Mouse (Mus musculus) layer of hippocampus, postnatal 10 days (tissue): ENCODE measurements around the gene Olfr96. TPM values are rescaled to one million over a fixed set of nuclear protein-coding genes. Genes with fewer than 3 reads are reported as not detected.
"Not testable (repeated sequence)": the region's sequence is repeated elsewhere in the genome, so short reads cannot be mapped to it uniquely, and the experiment has no call there.

Experiments
- DNase-seq, 2 experiments: peaks; one replicate each; pipeline ENCODE4 v3.0.0; 2021; ENCODE audit warnings: low spot score in 2 of 2
- long read RNA-seq: library from polyadenylated mRNA; stranded (forward); transcript quantifications from one replicate; pipeline ENCODE4 v2.0.0, GENCODE M21; 2023
- total RNA-seq, 2 experiments: library from RNA; stranded (reverse); gene quantifications; 2 replicates each; pipeline ENCODE4 v1.2.3; 2021

Gene Olfr96
- total RNA-seq = not detected
- long read RNA-seq = 0 reads

- DNase-seq = no peak
Measured at GRCm38 (mm10) chr17:37219846-37220245, at the start of gene Olfr96. Gene Olfr96, plus strand, starts transcription at chr17:37220146.

- DNase-seq = no peak
Measured at GRCm38 (mm10) chr17:37185474-37185873, 34.5 kb upstream of the Olfr96 start.

- peak; percentile 45 to 56 for DNase-seq
Measured at GRCm38 (mm10) chr17:37190711-37191110, 29.2 kb upstream of the Olfr96 start.

- DNase-seq = no peak
Measured at GRCm38 (mm10) chr17:37193032-37193431, 26.9 kb upstream of the Olfr96 start.

GRCm38 (mm10) chr17:37193656-37194055 lies 26.3 kb upstream of the Olfr96 start, which contains the start of gene Ubd:
Gene Ubd, plus strand, starts transcription at chr17:37193892.
- no peak for DNase-seq

GRCm38 (mm10) chr17:37194782-37195181 lies 25.2 kb upstream of the Olfr96 start:
- no peak for DNase-seq

- peak; percentile 30 to 56 for DNase-seq
Measured at GRCm38 (mm10) chr17:37196845-37197724, 22.9 kb upstream of the Olfr96 start.

- no peak for DNase-seq
Measured at GRCm38 (mm10) chr17:37200894-37201293, 19.1 kb upstream of the Olfr96 start, which contains the start of gene Olfr94. Gene Olfr94, minus strand, starts transcription at chr17:37200994.

GRCm38 (mm10) chr17:37203206-37203916 lies 16.6 kb upstream of the Olfr96 start:
- peak; percentile 89 to 91 for DNase-seq

- no peak for DNase-seq
Measured at GRCm38 (mm10) chr17:37203917-37204236, 16.1 kb upstream of the Olfr96 start.

GRCm38 (mm10) chr17:37210884-37211768 lies 8.8 kb upstream of the Olfr96 start:
- DNase-seq = peak in 1 of 2 experiments; percentile 19

- DNase-seq = no peak
Measured at GRCm38 (mm10) chr17:37213018-37213417, 6.9 kb upstream of the Olfr96 start, which contains the start of gene Olfr95. Gene Olfr95, minus strand, starts transcription at chr17:37213118.

GRCm38 (mm10) chr17:37218486-37218885 lies 1.5 kb upstream of the Olfr96 start:
- DNase-seq = no peak

- no peak for DNase-seq
Measured at GRCm38 (mm10) chr17:37221879-37222278, 1.9 kb downstream of the Olfr96 start.

- DNase-seq = not testable (repeated sequence)
Measured at GRCm38 (mm10) chr17:37237230-37237629, 17.3 kb downstream of the Olfr96 start, which contains the start of gene Olfr97. Gene Olfr97, minus strand, starts transcription at chr17:37237330.

- DNase-seq = no peak
Measured at GRCm38 (mm10) chr17:37242198-37242597, 22.3 kb downstream of the Olfr96 start.

GRCm38 (mm10) chr17:37246715-37247114 lies 26.8 kb downstream of the Olfr96 start:
- DNase-seq = peak; percentile 35 to 53

- DNase-seq = no peak
Measured at GRCm38 (mm10) chr17:37249460-37249859, 29.5 kb downstream of the Olfr96 start.

GRCm38 (mm10) chr17:37250544-37250943 lies 30.6 kb downstream of the Olfr96 start:
- DNase-seq = no peak

GRCm38 (mm10) chr17:37263626-37264025 lies 43.7 kb downstream of the Olfr96 start, which contains the start of gene Olfr98:
Gene Olfr98, minus strand, starts transcription at chr17:37263749.
- no peak for DNase-seq
